Mouse (Mus musculus) left cerebral cortex, postnatal 25 days (tissue): ENCODE measurements around the gene Dot1l. TPM values are rescaled to one million over a fixed set of nuclear protein-coding genes. Genes with fewer than 3 reads are reported as not detected.
A peak's percentile ranks its signal among the peaks of the same experiment; 100 is the strongest.

Experiments used
- DNase-seq, 2 experiments: peaks; one replicate each; pipeline ENCODE4 v3.0.0; 2022; ENCODE audit warnings: low spot score in 2 of 2, mixed read lengths in 1 of 2
- intact Hi-C: fragments of 180-260 bp; cut with DNase I; formaldehyde crosslinking; loops from one replicate; pipeline ENCODE4 v1.15.1; 2025
- total RNA-seq, 2 experiments: library from RNA; stranded (reverse); gene quantifications; 2 replicates each; pipeline ENCODE4 v1.2.3; 2021

The Dot1l gene
- total RNA-seq, 2 experiments from 2014 or later: 46.5 to 56.0 TPM

DNA sequence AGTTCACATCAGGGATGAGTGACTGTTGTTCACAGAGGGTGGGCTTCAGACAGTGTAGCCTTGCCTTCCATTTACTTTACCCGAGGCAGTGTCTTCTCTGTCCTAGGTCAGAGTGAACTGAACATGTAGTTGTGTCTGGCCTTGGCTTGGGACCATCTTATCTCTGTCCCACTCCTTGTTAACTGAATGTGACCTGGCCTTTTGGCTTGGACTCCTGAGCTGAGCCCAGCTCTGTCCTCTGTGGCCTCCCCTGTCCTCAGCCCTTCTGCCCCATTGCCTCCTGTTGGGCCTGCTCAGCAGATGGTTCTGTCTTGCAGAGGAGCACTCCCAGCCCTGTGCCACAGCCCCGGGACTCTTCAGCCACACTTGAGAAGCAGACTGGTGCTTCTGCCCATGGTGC, 32.5 kb downstream of the Dot1l start:
- intact Hi-C loops: no loop called here
- no peak for DNase-seq

DNA sequence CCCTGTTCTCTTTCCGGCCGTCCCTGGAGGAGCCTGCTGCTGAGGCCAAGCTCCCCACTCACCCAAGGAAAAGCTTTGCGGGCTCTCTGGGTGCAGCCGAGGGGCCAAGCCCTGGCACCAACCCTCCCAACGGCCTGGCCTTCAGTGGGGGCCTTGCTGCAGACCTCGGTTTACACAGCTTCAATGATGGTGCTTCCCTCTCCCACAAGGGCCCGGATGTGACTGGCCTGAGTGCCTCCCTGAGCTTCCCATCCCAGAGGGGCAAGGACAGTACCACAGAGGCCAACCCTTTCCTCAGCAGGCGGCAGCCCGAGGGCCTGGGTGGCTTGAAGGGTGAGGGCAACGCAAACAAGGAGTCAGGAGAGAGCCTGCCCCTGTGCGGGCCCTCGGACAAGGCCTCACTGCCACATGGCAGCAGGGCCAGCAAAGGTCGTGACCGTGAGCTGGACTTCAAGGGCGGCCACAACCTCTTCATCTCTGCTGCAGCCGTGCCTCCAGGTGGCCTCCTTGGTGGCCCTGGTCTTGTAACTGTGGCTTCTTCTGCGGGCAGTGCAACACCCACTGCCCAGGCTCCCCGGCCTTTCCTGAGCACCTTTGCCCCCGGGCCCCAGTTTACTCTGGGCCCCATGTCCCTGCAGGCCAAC, 35.9 kb downstream of the Dot1l start:
- no peak for DNase-seq
- intact Hi-C loops: no loop called here

DNA sequence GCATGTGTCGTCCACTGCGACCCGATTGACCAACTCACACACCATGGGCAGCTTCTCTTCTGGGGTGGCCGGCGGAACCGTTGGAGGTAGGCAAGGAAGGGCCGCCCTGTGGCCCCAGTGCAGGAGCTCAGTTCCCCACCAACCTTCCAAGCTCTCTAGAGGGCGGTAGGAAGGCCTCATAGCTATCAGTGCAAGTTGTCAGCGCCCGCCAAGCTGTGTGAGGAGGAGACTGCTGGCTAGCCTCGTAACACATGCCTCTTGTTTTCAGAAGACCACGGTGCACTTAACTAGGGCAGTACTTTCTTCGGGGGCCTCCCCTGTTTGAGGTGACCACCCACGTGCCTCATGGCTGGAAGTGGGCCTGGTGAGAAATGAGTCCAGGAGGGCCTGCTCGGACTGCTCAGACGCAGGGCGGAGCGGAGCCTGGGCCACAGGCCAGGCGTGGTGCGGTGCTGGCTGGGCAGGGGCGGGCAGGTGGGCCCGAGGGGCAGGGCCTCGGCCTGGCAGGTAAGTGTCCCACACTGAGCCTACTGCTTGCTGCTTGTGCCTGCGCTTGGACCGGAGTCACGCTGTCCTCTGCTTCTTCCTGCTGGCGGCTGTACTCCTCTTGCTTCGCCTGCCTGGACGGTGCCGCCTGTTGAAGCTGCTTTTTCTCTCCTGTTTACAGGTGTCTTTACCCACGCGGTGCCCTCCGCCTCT, 36.6 kb downstream of the Dot1l start:
- peak in 1 of 2 experiments; percentile 69 for DNase-seq
- intact Hi-C loops: no loop called here

DNA sequence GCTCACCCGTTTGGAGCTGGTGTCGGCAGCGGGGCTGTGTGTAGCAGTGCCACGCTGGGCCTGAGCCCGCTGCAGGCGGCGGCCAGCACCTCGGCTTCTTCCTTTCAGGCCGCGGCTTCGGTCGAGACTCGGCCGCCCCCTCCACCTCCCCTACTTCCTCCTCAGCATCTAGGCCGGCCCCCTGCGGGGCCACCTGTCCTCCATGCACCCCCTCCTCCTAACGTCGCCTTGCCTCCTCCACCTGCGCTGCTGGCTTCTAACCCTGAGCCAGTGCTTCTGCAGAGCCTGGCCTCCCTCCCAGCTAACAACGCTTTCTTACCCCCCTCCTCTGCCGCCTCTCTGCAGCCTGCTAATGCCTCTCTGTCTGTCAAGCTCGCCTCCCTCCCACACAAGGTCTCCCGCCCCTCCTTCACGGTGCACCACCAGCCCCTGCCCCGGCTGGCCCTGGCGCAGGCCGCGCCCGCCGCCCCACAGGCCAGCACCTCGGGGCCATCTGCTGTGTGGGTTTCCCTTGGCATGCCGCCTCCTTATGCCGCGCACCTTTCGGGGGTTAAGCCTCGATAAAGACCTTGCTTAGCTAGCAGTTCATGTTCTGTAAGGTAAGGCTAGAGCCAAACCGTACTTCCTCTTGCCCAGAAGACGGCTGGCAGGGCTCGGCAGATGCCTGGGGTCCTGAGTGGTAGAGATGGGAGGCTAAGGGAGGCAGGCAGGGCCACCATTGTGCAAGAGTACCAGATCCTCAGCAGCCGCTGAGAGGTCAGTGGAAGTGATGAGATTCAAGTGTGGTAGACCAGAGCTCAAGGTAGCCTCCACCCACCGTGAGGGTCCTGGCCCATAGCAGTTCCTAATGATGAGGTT, 37.4 kb downstream of the Dot1l start:
- intact Hi-C loops: no loop called here
- DNase-seq: peak; percentile 27 to 35

DNA sequence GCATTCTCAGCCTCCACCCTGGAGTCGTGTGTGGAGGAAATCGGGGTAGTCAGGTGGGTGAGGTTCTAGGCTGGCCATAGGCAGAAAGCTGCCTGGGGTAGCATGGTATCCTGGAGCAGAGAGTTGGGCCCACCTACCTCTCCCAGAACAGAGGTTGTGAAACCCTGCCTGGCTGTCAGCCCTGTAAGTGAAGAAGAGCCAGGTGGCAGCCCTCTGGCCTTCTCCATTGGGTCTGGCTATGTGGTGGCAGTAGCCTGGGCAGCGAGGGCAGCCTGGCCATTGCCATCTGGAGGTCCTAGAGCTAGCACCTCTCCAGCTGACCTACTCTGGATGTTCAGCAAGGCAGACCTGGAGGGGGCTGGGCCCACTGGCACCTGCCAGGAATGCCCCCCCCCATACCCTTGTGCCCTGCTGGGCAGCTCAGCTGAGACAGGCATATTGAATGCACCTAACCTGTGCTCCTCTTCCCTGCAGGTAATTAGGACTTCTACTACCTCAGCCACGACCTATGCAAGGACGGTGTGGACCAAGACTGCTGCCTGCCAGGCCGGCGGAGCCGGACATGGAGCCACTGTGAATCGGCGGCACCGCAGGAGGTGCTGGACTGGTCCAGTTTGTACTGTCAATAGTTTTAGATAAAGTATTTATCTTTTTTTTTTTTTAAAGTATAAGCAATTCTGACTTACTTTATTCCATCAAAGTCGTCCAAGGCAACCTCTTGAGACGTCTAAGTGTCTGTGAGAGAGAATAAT, 38.2 kb downstream of the Dot1l start:
- DNase-seq: no peak
- intact Hi-C loops: no loop called here

DNA sequence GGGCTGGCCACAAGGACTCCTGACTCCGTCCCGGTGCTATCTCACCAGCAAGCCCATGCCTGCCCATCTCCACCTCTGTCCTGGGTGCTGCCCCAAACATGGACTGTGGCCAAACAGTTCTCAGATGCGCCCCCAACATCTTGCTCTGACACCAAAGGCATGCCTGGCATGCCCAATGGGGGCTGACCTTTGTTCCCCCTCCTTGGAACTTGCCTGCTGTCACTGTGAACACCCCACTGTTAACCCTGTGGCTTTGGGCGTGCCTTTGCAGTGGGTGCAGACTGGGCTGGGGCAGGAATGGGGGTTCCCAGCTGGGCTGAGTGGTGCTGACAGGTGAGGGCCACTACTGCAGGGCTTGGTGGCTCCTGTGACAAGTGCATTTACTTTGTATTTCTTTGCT, 38.8 kb downstream of the Dot1l start:
- intact Hi-C loops: no loop called here
- DNase-seq: no peak

DNA sequence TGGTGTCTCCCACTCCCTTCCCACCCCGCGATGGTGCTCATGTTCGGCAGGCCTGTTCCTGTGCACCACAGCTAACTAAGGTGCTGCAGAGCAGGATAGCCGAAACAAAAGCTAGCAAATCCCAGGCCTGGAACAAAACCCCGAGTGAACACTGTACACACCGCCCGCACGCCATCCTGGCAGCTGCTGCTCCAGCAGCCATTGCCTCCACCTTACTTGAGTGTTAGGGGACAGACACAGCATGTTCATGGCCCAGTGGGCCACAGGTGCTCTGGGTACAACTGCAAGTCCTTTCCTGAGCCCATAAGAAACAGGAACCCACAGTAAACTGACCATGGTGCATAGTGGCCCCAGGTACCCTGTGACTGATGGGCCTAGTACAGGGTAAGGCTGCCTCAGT, 39.7 kb downstream of the Dot1l start:
- intact Hi-C loops: no loop called here
- DNase-seq: no peak

DNA sequence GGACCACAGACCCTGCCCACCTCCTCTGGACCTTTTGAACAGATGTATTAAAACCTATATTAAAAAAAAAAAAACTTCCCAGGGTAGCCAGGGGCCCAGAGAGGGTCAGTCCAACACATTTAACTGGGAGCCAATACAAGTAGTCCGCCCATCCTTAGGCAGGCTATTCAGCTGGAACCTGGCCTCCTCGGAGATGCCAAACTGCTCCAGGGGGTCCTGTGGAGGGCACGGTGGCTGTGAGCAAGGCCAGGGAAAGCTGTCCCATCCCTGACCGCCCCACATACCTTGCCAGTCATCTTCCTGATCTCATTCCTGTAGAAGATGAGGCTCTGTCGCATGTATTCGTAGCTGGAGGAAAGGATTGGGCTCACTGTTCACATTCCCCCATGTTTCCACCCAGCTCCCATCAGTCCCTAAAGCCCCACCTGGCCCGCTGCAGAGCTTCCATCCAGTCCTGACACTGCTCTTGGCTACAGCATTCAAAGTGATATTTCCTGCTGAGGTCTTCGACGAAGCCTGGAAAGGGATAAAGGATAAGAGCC, 41.4 kb downstream of the Dot1l start:
- intact Hi-C loops: no loop called here
- no peak for DNase-seq

DNA sequence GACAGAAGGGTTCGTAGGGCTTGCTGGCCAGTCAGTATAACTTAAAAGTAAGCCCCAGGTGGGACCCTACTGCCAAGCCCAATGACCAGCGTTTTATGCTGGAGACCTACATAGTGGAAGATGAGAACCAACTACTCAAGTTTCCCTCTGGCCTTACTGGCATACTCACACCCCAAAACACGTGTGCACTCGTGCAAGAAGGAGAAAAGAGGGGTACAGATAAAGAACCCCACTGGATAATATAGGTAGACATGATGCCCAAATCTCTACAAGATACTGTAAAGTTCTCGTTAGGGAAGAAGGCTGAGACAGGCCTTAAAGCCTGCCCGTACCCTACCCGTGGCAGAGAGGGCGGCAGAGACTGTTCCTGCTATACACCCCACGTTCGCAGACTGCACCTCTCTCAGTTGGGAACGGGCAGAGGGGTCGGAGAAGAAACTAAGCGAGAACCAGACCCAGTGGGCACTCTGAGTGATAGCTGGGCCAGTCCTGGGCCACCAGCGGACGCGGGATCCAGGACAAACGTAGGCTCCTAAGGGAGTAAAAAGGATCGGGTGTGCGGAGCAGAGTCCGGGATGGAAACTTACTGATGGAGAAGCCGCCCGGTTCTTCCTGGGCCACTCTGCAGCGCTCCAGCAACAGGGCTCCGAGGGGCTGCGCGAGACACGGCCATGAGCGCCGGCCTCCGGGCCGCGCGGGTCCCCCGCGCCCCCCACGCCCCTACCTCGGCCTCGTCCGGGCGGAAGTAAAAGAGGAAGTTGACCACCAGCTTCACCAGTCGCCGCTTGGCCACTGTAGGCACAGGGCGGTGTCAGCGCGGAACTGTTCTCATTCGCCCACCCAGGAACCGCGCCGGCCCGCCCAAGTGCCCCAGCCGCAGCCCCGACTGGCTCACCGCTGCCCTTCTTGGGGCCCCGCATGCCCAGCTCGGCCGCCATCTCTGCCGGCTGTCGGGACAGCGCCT, 42.5 kb downstream of the Dot1l start:
- intact Hi-C loops: loop anchor here (2.0 kb wide), 1 partner anchor 43 kb away; the partner anchor contains the start of gene Dot1l
- no peak for DNase-seq

DNA sequence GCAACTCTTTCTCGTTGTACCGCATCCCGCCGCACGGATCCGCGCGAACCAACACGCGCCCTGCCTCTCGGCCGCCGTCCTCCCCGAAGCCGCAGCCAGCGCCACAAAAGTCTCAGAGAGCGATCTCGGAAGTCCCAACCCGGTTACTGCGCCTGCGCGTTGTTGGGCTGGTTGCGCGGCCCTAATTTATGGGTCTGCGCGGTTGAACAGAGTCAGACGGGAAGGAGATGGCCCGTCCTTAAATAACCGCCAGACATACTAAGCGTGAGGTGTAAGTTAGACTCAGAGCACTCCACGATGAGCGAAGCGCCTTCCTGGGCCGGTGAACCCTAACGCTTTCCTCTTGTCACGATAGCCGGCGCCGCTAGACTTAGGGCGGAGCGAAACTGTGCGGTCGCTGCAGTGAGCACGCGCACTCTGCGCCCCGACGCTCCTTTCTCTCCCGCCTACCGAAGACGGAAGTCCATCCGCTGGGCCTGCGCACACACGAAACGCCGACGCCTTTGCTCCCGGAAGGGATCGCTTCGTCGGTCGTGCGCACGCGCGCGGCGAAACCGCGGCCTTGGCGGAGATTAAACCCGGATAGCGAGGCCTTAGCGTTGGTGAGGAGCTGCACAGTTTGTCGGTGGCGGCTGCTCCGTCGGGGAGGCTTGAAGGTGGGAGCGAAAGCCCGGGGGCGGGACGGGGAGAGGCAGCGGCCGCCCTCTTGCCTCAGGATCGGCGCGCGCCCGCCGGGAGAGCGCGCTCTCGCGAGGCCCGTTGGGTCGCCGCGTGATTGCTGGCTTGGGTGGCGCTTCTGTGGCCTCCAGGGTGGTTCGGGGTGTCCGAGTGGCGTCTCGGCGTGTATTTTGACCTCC, 43.4 kb downstream of the Dot1l start, which contains the start of the genes Sf3a2 and Plekhj1:
Sf3a2 (plus strand) TSS at position 49 of the 857 bp plus-strand sequence.
Plekhj1 (minus strand) TSS at position 477 of the 857 bp plus-strand sequence.
- intact Hi-C loops: loop anchor here (2.0 kb wide), 1 partner anchor 44 kb away; the partner anchor contains the start of gene Dot1l
- peak; percentile 97 to 98 for DNase-seq

DNA sequence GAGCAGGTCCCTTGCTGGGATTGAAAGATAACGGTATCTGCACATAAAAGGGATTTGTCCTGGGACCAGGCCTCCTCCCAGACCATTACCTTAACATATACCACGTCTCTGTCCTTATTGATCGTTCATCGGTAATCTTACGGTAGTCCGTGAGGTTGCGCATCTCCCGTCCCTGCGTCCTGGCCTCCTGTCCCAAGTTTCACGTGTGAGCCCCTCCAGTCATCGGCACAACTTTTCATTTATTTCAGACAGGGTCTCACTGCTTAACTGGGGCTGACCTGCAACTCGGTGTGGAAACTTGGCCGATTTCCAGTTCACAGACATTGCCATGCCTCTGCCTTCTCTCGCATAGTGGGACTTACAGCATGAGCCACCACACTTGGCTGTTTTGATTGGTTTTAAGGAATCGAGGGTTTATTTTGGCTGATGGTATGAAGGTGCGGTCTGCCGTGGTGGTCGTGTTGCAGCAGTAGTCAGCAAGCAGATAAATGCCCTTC, 44.1 kb downstream of the Dot1l start:
- intact Hi-C loops: loop anchor here (2.0 kb wide), 1 partner anchor 44 kb away; the partner anchor contains the start of gene Dot1l
- no peak for DNase-seq

DNA sequence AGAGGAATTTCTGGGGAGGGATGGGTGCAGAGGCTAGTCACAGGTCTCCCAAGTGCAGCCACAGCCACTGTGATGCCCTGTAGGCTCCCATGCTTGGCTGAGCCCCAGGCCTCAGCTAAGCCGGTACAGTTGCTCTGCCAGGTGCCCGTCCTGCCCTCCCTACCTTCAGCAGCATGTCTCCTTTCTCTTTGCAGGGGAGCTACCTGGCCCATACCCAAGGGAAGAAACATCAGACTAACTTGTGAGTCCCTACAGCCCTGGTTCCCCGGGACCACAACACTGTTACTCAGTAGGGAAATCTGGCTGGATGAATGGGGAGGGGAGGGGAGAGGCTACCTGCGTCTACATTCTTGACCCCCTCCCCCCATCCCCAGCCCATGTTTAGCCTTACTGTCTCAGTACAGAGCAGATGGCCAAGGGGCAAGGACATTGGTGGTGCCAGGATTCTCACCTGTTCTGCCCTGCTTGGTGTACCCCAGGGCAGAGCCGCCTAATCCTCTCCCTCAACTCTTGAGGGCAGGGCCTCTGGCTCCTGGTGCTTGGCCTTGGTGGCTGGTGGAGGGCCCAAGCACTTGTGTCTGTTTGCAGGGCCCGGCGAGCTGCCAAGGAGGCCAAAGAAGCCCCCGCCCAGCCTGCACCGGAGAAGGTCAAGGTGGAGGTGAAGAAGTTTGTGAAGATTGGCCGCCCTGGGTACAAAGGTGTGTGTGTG, 47.4 kb downstream of the Dot1l start:
- intact Hi-C loops: no loop called here
- no peak for DNase-seq

DNA sequence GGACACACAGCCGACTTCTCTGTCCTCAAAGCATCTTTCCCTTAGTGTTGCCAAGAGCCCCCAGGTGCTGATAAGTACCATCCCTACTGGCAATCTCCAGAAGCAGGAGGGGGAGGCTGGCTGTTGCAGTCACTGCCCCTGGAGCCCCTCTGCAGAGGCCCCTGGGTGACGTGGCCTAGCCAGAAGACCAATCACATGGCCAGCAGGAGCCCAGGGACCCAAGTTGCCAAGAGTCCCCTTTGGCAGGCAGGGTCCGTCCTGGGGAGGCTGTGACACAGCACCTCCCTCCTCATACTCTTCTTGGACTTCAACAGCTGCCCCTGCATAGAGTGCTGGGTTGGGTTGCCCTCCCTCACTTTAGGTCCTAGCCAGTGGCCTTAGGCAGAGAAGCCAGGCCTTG, 48.0 kb downstream of the Dot1l start:
- no peak for DNase-seq

DNA sequence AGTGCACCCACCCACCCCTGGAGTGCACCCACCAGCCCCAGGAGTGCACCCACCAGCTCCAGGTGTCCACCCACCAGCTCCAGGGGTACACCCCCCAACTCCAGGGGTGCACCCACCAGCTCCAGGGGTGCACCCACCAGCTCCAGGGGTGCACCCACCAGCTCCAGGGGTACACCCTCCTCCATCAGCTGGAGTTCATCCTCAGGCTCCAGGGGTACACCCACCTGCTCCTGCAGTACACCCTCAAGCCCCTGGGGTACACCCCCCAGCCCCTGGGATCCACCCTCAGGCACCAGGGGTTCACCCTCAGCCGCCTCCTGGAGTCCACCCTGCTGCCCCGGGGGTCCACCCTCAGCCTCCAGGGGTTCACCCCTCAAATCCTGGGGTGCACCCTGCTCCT, 49.3 kb downstream of the Dot1l start:
- DNase-seq: no peak
- intact Hi-C loops: no loop called here

More for the DNA sequence above, 48.0 kb downstream of the Dot1l start:
- intact Hi-C loops: no loop called here

DNA sequence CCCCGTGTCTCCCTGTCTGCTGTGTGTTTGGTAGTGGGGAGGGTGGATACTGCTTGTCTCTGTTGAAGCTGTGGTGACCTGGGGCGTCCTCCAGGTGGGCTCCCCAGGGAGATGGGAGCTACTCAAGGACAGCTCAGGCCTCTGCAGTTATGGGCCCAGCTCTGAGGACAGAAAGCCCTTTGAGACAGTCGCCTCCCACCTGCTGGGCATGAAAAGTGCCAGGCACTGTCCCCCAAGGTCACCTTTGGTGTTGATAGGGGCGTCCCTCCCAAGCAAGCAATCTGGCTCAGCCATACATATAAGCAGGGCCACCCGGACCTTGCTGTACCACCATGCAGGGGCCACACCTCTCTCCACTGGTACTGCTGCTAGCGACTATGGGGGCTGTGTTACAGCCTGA, 49.9 kb downstream of the Dot1l start, which contains the start of gene Amh:
Amh (plus strand) TSS at position 328 of the 400 bp plus-strand sequence.
- no peak for DNase-seq
- intact Hi-C loops: no loop called here

DNA sequence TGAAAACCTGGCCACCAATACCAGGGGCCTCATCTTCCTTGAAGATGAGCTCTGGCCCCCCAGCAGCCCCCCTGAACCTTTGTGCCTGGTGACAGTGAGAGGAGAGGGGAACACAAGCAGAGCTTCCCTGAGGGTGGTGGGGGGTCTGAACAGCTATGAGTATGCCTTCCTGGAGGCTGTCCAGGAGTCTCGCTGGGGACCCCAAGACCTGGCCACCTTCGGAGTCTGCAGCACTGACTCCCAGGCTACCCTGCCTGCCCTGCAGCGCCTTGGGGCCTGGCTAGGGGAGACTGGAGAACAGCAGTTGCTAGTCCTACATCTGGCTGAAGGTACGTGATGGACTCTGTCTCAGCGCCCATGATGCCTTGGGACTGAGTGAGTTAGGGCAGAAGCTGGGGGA, 50.3 kb downstream of the Dot1l start:
- DNase-seq: no peak
- intact Hi-C loops: no loop called here
